Mouse (Mus musculus): ENCODE measurements at regions not wholly inside any gene's neighbourhood (a gene's known extent, or its start where the extent isn't known, plus 50 kb on each side); places are given as distances from the start of the nearest gene placed in this dataset.

DNA sequence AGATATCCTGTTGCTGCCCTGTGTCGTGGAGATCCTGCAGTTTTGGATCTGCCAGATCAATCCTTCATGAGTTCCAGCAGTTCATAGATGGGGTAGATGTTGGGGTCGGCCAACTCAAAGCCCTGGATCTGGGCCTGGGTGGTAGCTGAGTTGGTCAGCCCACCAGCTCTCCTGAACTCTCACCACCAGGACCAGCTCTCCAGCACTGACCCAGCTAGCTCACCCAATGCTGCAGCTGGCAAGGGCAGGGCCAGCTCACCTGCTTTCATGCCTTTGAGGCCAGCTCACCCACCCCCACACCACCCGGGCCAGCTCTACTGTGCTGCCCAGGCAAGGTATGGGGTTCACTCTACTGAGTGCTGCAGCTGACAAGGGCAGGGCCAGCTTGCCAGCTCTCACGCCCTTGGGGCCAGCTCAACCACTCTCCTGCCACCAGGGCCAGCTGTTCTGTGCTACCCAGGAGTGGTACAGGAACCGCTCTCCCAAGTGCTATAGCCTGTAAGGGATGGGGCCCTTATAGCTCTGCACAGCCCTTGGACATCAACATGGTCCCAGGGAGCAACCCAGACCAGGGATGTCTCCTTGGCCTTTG, 109.7 kb upstream of the Abca1 start:
- no peak overlapping the region for H3K4me2 ChIP-seq (ENCODE audit: low read depth, low read length)
- no peak for TF ChIP-seq CTCF (IDR thresholded peaks at IDR 0.05; ENCODE audit: low read depth)
- 0 out of 2 replicates have a peak, but pooled peaks cover 5% of the 10 kb centered on the region for H3K9me3 ChIP-seq (ENCODE audit: low read length)
- no peak overlapping the region for H3K27ac ChIP-seq
- WGBS = 95% methylated on average over 5 of the region's 5 CpGs
- no peak overlapping the region for H3K4me3 ChIP-seq (ENCODE audit: low read length)
- ATAC-seq (no peak), DNase-seq (ENCODE audit: low spot score) (no peak)
- no peaks in the 10 kb centered on the region for H3K36me3 ChIP-seq (ENCODE audit: insufficient read depth, low read length)
- H3K4me1 ChIP-seq (ENCODE audit: insufficient read depth, low read length) = peaks cover 4% of the 10 kb centered on the region; the same call in 1 of the 2 replicates
- H3K27me3 ChIP-seq (ENCODE audit: insufficient read depth, low read length) = no peaks in the 10 kb centered on the region
- H3K9ac ChIP-seq (replicated peaks; ENCODE audit: low read length) = no peak overlapping the region

DNA sequence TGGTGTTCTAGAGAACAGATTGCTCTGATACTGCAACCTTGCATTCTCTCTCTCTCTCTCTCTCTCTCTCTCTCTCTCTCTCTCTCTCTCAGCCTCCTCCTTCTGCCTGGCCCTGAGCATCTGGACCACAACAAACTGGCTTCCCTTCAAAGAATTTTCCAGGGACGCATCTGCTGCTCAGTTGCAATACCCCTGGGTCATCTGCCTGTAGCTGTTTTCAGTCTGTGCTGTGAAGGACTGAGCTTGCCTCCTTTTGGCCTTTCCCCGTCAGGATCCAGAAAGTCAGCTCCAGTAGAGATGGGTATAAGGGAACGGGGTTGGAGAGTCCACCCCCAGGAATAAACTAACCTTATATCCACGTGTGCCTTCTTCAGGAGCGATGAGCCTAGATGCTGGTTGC, 105.2 kb upstream of the Abca1 start:
- 63% methylated on average over 5 of the region's 5 CpGs for whole genome bisulfite sequencing
- ATAC-seq (peak; percentile 67), DNase-seq (ENCODE audit: low spot score) (peak; percentile 57)
- TF ChIP-seq CTCF (IDR thresholded peaks at IDR 0.05; ENCODE audit: low read depth) = no peak
- Histone ChIP-seq H3K4me2 (ENCODE audit: low read depth, low read length) (no peak overlapping the region), H3K36me3 (ENCODE audit: insufficient read depth, low read length) (no peaks in the 10 kb centered on the region), H3K9ac (replicated peaks; ENCODE audit: low read length) (no peak overlapping the region), H3K4me3 (ENCODE audit: low read length) (no peak overlapping the region), H3K27me3 (ENCODE audit: insufficient read depth, low read length) (no peaks in the 10 kb centered on the region), H3K4me1 (ENCODE audit: insufficient read depth, low read length) (peaks cover 14% of the 10 kb centered on the region), H3K27ac (peak overlapping the region; percentile 69; the same call in 1 of the 2 replicates), H3K9me3 (ENCODE audit: low read length) (0 out of 2 replicates have a peak, but pooled peaks cover 5% of the 10 kb centered on the region)

DNA sequence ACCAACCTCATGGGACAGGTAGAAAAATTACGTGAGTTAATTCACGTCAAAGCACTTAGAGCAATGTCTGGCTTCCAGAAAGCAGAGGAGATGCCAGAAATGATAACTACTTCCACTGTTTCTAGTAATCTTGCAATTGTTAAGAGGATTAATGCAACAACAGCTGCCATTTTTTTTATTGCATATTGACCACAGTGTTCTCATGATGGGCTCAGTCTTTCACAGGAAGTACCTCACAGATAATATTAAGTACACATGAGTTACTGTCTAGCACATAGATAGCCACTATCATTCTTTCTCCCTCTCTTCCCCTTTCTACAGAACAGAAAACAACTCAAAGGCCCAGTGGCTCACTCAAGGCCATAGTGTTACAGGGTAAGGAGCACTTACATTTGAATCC, 104.8 kb upstream of the Abca1 start:
- no peak for DNase-seq (ENCODE audit: low spot score)
- H3K36me3 ChIP-seq (ENCODE audit: insufficient read depth, low read length) = no peaks in the 10 kb centered on the region
- TF ChIP-seq CTCF (IDR thresholded peaks at IDR 0.05; ENCODE audit: low read depth) = no peak
- H3K27ac ChIP-seq = peak overlapping the region; percentile 69
- no peaks in the 10 kb centered on the region for H3K27me3 ChIP-seq (ENCODE audit: insufficient read depth, low read length)
- no peak overlapping the region for H3K9ac ChIP-seq (replicated peaks; ENCODE audit: low read length)
- peak; percentile 3; the same call in 1 of the 2 replicates for ATAC-seq
- H3K4me1 ChIP-seq (ENCODE audit: insufficient read depth, low read length) = peaks cover 14% of the 10 kb centered on the region
- 48% methylated on average over 2 of the region's 2 CpGs for WGBS
- no peak overlapping the region for H3K4me2 ChIP-seq (ENCODE audit: low read depth, low read length)
- H3K4me3 ChIP-seq (ENCODE audit: low read length) = no peak overlapping the region
- 0 out of 2 replicates have a peak, but pooled peaks cover 5% of the 10 kb centered on the region for H3K9me3 ChIP-seq (ENCODE audit: low read length)

DNA sequence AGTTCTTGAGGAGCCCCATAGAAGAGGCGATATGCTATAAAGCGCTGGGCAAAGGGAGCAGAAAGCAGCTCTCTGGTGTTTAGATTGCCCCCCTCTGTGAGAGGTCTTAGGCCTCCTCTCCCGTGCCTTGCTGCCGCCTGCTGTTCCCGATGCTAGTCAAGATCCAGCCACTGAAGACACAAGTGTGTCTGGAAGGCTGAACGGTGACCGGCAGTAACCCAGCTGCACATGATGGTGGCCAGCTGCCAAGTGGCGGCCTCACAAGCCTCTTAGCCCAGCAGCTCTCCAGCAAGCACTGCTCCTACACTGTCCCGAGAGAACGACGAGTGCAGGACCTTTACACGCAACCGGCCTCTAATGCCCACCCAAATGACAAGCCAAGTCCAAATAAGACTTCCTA, 104.1 kb upstream of the Abca1 start:
- 28% methylated on average over 13 of the region's 13 CpGs for WGBS
- Histone ChIP-seq H3K36me3 (ENCODE audit: insufficient read depth, low read length) (no peaks in the 10 kb centered on the region), H3K27me3 (ENCODE audit: insufficient read depth, low read length) (no peaks in the 10 kb centered on the region), H3K9ac (replicated peaks; ENCODE audit: low read length) (0 out of 2 replicates have a peak overlapping the region, but pooled peaks have one; percentile 30), H3K4me2 (ENCODE audit: low read depth, low read length) (peak overlapping the region; percentile 16; the same call in 1 of the 2 replicates), H3K4me1 (ENCODE audit: insufficient read depth, low read length) (peaks cover 14% of the 10 kb centered on the region), H3K9me3 (ENCODE audit: low read length) (0 out of 2 replicates have a peak, but pooled peaks cover 5% of the 10 kb centered on the region), H3K27ac (peak overlapping the region; percentile 69), H3K4me3 (ENCODE audit: low read length) (no peak overlapping the region)
- ATAC-seq (peak; percentile 95), DNase-seq (ENCODE audit: low spot score) (peak; percentile 89)
- TF ChIP-seq CTCF (IDR thresholded peaks at IDR 0.05; ENCODE audit: low read depth) = peak; percentile 43

DNA sequence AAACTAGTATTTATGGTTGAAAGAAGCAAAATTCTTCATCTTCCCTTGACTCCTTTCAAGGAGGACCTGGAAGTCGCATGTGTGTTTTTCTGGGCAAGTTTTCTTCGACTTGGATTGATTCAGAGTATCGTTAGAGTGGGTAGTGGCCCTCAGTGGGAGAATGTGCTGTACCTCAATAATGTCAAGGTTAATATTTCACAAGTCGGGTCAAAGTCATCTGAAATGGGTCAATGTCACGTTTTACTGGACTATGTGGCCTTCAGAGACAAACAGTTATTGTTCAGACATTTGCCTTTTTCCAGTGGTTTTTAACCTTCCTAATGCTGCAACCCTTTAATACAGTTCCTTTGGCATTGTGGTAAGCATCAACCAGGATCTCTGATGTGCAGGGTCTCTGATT, 102.8 kb upstream of the Abca1 start:
- no peak overlapping the region for H3K4me2 ChIP-seq (ENCODE audit: low read depth, low read length)
- no peak for TF ChIP-seq CTCF (IDR thresholded peaks at IDR 0.05; ENCODE audit: low read depth)
- ATAC-seq (no peak), DNase-seq (ENCODE audit: low spot score) (no peak)
- H3K9me3 ChIP-seq (ENCODE audit: low read length) = 0 out of 2 replicates have a peak, but pooled peaks cover under 1% of the 10 kb centered on the region
- no peaks in the 10 kb centered on the region for H3K27me3 ChIP-seq (ENCODE audit: insufficient read depth, low read length)
- WGBS = 91% methylated on average over 5 of the region's 5 CpGs
- no peak overlapping the region for H3K4me3 ChIP-seq (ENCODE audit: low read length)
- H3K27ac ChIP-seq = no peak overlapping the region
- no peaks in the 10 kb centered on the region for H3K36me3 ChIP-seq (ENCODE audit: insufficient read depth, low read length)
- no peak overlapping the region for H3K9ac ChIP-seq (replicated peaks; ENCODE audit: low read length)
- H3K4me1 ChIP-seq (ENCODE audit: insufficient read depth, low read length) = peaks cover 14% of the 10 kb centered on the region

DNA sequence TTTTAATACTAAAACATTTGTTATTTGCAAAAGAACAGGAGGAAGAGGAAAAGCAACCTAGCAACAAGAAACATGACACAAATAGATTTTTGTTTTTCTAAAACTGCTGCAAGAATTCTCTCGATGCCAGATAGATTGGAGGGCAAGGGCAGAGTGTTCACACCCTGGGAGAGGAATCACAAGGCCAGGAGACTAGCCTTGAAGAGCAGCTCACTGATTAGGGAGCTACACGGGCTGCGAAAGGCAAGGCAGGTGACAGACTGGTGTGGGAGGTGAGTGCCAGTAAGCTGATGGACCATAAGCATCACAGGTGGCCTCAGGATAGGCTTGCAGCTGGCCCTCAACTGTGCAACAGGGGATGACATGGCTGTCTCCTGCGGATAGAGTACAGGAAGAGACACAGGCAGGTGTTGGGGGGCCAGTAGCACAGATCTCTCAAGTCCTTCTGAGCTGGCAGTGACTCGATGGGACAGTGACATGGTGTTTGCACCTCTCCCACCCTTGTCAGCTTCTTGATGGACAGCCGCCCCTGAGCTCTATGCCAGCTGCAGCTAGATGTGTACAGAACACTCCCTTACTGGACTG, 102.0 kb upstream of the Abca1 start:
- Histone ChIP-seq H3K27me3 (ENCODE audit: insufficient read depth, low read length) (no peaks in the 10 kb centered on the region), H3K4me3 (ENCODE audit: low read length) (no peak overlapping the region), H3K9me3 (ENCODE audit: low read length) (no peaks in the 10 kb centered on the region), H3K36me3 (ENCODE audit: insufficient read depth, low read length) (no peaks in the 10 kb centered on the region), H3K27ac (no peak overlapping the region), H3K4me2 (ENCODE audit: low read depth, low read length) (no peak overlapping the region), H3K9ac (replicated peaks; ENCODE audit: low read length) (no peak overlapping the region), H3K4me1 (ENCODE audit: insufficient read depth, low read length) (peaks cover 14% of the 10 kb centered on the region)
- no peak for ATAC-seq
- TF ChIP-seq CTCF (IDR thresholded peaks at IDR 0.05; ENCODE audit: low read depth) = no peak
- no peak for DNase-seq (ENCODE audit: low spot score)
- WGBS = 76% methylated on average over 6 of the region's 6 CpGs

DNA sequence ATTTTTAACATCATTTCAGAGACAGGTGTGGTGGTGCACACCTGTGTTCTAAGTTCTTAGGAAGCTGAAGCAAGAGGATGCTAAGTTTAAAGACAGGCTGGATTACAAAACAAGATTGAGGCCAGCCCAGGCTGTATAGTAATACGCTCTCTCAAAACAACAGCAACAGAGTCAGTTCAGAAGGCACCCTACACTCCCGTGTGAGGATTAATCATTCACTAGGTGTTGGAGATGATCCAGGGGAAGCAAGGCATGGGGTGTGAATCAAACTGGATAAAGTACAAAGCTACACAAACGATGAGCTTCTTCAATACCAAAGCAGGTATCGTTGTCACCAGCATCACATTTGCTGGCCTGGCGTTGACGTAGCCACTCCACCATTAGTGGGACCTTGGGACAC, 99.3 kb upstream of the Abca1 start:
- H3K4me2 ChIP-seq (ENCODE audit: low read depth, low read length) = no peak overlapping the region
- no peaks in the 10 kb centered on the region for H3K9me3 ChIP-seq (ENCODE audit: low read length)
- no peak for TF ChIP-seq CTCF (IDR thresholded peaks at IDR 0.05; ENCODE audit: low read depth)
- no peak overlapping the region for H3K4me3 ChIP-seq (ENCODE audit: low read length)
- H3K36me3 ChIP-seq (ENCODE audit: insufficient read depth, low read length) = no peaks in the 10 kb centered on the region
- H3K27me3 ChIP-seq (ENCODE audit: insufficient read depth, low read length) = no peaks in the 10 kb centered on the region
- H3K27ac ChIP-seq = no peak overlapping the region
- ATAC-seq (no peak), DNase-seq (ENCODE audit: low spot score) (no peak)
- H3K4me1 ChIP-seq (ENCODE audit: insufficient read depth, low read length) = peaks cover 9% of the 10 kb centered on the region
- H3K9ac ChIP-seq (replicated peaks; ENCODE audit: low read length) = no peak overlapping the region
- WGBS = 90% methylated on average over 6 of the region's 6 CpGs

Measured in hindbrain, postnatal 0 days (tissue).